Mouse (Mus musculus): ENCODE measurements around the gene Patl1.
A peak's percentile ranks its signal among the peaks of the same experiment; 100 is the strongest.

DNA sequence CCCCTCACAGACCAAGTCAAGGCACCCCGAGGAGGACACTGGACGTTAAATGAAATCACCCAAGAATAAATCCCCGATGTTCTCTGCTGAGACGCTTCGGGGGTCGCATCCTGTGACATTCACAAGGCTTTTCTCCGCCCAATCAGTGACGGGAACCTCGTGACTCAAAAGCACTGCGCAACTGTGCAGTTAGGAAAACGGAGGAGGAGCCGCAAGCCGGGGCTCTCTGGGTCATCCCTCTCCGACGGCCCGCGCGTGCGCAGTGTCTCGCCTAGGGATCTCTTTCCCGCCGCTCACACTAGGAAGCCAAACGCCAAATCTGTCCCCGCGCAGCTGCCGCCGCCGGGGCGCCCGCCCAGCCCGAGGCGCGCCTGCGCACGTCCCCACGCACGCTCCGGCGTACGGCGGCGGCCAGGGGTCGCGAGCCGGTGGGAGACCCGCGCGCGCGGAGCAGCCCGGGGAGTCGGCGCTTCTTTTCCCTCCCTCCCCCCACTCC is at the start of gene Patl1:
- TF ChIP-seq CHD1 (IDR thresholded peaks at IDR 0.05; ENCODE audit: low read depth, low read length) (no peak), CTCF (IDR thresholded peaks at IDR 0.05 in 2 of 3, conservative IDR thresholded peaks at IDR 0.05 in 1 of 3; ENCODE audit: control insufficient read depth in 1 of 3, insufficient read depth in 1 of 3, low read depth in 2 of 3, low read length in 3 of 3, poor library complexity in 1 of 3, severe bottlenecking in 1 of 3) (0 out of 6 replicates have a peak, but pooled peaks of 1 of the 3 experiments have one; percentile 2), KAT2A (conservative IDR thresholded peaks at IDR 0.05; ENCODE audit: low read depth, low read length) (peak; percentile 51; the same call in 1 of the 2 replicates), POLR2A (IDR thresholded peaks at IDR 0.05; ENCODE audit: control insufficient read depth in 1 of 2, insufficient read depth in 1 of 2, low read depth in 1 of 2, low read length in 2 of 2, poor library complexity in 1 of 2) (peak; percentile 41 to 57; a peak in 3 of 4 replicates), MAX (IDR thresholded peaks at IDR 0.05; ENCODE audit: low read length) (peak; percentile 69; the same call in 1 of the 2 replicates), EP300 (IDR thresholded peaks at IDR 0.05; ENCODE audit: low read depth in 1 of 2, low read length in 2 of 2) (peak in 1 of 2 experiments; percentile 7; a peak in 1 of 4 replicates), MAFK (IDR thresholded peaks at IDR 0.05; ENCODE audit: borderline replicate concordance, low read depth, low read length) (no peak), MEF2A (IDR thresholded peaks at IDR 0.05; ENCODE audit: extremely low read depth, insufficient replicate concordance, low read depth, low read length, poor library complexity, severe bottlenecking) (no peak), ELF1 (IDR thresholded peaks at IDR 0.05; ENCODE audit: low read depth, low read length) (no peak)
